Mouse (Mus musculus) stomach, postnatal 0 days (tissue): ENCODE data around the gene Acad10.

Source experiments
- CTCF ChIP-seq: IDR thresholded peaks from 2 replicates; pipeline ENCODE4 v1.5.1; 2016; ENCODE audit warnings: antibody characterized with exemption, low read depth, mild to moderate bottlenecking, moderate library complexity
- EP300 ChIP-seq: optimal IDR thresholded peaks from 2 replicates; pipeline ENCODE3; 2016; ENCODE audit warnings: antibody characterized with exemption

- TF ChIP-seq CTCF = no peak
- no peak for TF ChIP-seq EP300
These were observed 23.0 kb downstream of the Acad10 start for GRCm38 (mm10) chr5:121637296-121637695.
